Mouse (Mus musculus) kidney, postnatal 0 days (tissue): Measurements from ENCODE around the gene Agbl4. TPM values are rescaled to one million over a fixed set of nuclear protein-coding genes. Genes with fewer than 3 reads are reported as not detected.

Experiments used
- ATAC-seq: fragments of 200-750 bp; cut with Nextera tagmentation; replicated peaks from 2 replicates; pipeline ENCODE4 v1.8.0; 2017; ENCODE audit warnings: low read depth, moderate number of reproducible peaks, moderate TSS enrichment, moderate library complexity; ENCODE audit not compliant: low FRiP score
- DNase-seq: peaks from one replicate; pipeline ENCODE4 v3.0.0-alpha.2; 2016; ENCODE audit warnings: low spot score
- H3K27ac ChIP-seq: fragments of 300-500 bp; sonication (generic); 2 replicates; pipeline ENCODE4 v1.5.1; 2014; ENCODE audit warnings: mild to moderate bottlenecking
- H3K27me3 ChIP-seq: fragments of 300-500 bp; sonication (generic); 2 replicates; pipeline ENCODE4 v1.6.1; 2014; ENCODE audit warnings: low read length, mixed read lengths; ENCODE audit not compliant: insufficient read depth
- H3K36me3 ChIP-seq: fragments of 300-500 bp; sonication (generic); 2 replicates; pipeline ENCODE4 v1.6.1; 2014; ENCODE audit warnings: low read length, mixed read lengths; ENCODE audit not compliant: insufficient read depth
- H3K4me1 ChIP-seq: fragments of 300-500 bp; sonication (generic); replicated peaks from 2 replicates; pipeline ENCODE4 v1.6.1; 2014; ENCODE audit warnings: antibody characterized with exemption, low read length, mixed read lengths; ENCODE audit not compliant: insufficient read depth
- H3K4me2 ChIP-seq: fragments of 300-500 bp; sonication (generic); 2 replicates; pipeline ENCODE4 v1.6.1; 2014; ENCODE audit warnings: mild to moderate bottlenecking, low read length, moderate library complexity, mixed read lengths
- H3K4me3 ChIP-seq: fragments of 300-500 bp; sonication (generic); replicated peaks from 2 replicates; pipeline ENCODE4 v1.5.1; 2014; ENCODE audit warnings: low read depth, low read length
- H3K9ac ChIP-seq: fragments of 300-500 bp; sonication (generic); 2 replicates; pipeline ENCODE4 v1.6.1; 2014; ENCODE audit warnings: low read depth, low read length
- H3K9me3 ChIP-seq: fragments of 300-500 bp; sonication (generic); replicated peaks from 2 replicates; pipeline ENCODE4 v1.6.1; 2016; ENCODE audit warnings: low read length, inconsistent platforms, mixed read lengths
- CTCF ChIP-seq: IDR thresholded peaks from 2 replicates; pipeline ENCODE4 v1.5.1; 2016; ENCODE audit warnings: antibody characterized with exemption, low read depth, mild to moderate bottlenecking, moderate library complexity
- WGBS: fragments of 180-500 bp; shearing (Covaris S2); extraction: QIAGEN DNeasy Blood & Tissue Kit; methylation state at CpG from one replicate; pipeline ENCODE4 v1.1.7; 2014; 5-methylcytosine and 5-hydroxymethylcytosine counted together
- polyA plus RNA-seq: library from polyadenylated mRNA; unstranded; fragments of >200 nt; fragmentation: Nextera tagmentation; extraction: Ambion mirVana; gene quantifications from 2 replicates; pipeline ENCODE4 v1.2.1, GENCODE M21; 2015

Gene Agbl4
- polyA plus RNA-seq, 1 experiment from 2014 or later: 0.28 TPM

DNA sequence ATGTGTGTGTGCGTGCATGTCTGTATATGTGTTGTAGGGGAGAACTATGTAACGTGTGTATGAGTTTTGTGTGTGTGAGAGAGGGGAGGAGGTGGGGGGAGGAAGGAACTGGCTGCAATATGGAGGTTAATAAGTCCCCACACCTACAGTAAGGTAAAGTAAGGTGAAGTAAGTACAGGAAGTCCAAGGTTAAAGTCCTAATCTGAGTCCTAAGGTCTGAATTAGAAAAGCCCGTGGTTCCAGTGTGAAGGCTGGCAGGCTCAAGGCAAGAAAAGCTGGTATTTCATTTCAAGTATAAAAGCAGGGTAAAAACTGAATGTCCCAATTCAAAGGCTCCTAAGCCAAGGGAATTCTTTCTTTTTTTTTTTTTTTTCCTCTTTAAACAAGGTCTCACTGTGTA, 980.6 kb downstream of the Agbl4 start:
- 0 out of 2 replicates have a peak, but pooled peaks have one; percentile 46 for ATAC-seq
- H3K27ac ChIP-seq: no peak overlapping the region

GRCm38 (mm10) chr4:111383101-111383500, 985.6 kb downstream of the Agbl4 start:
- Histone ChIP-seq H3K9me3 (no peaks in the 10 kb centered on the region), H3K36me3 (no peaks in the 10 kb centered on the region), H3K4me3 (no peak overlapping the region), H3K9ac (no peak overlapping the region), H3K4me1 (no peaks in the 10 kb centered on the region), H3K27me3 (no peaks in the 10 kb centered on the region), H3K4me2 (no peak overlapping the region), H3K27ac (no peak overlapping the region)
- WGBS: 34% methylated on average over 2 of the region's 2 CpGs
- peak; percentile 8 for DNase-seq
- ATAC-seq: 0 out of 2 replicates have a peak, but pooled peaks have one; percentile 52
- no peak for TF ChIP-seq CTCF

More for the DNA sequence above, 980.6 kb downstream of the Agbl4 start:
- Histone ChIP-seq H3K4me3 (no peak overlapping the region), H3K9me3 (no peaks in the 10 kb centered on the region), H3K27me3 (no peaks in the 10 kb centered on the region), H3K4me1 (no peaks in the 10 kb centered on the region), H3K4me2 (no peak overlapping the region), H3K9ac (no peak overlapping the region), H3K36me3 (no peaks in the 10 kb centered on the region)
- no peak for TF ChIP-seq CTCF
- no peak for DNase-seq
- 87% methylated on average over 3 of the region's 3 CpGs for WGBS

DNA sequence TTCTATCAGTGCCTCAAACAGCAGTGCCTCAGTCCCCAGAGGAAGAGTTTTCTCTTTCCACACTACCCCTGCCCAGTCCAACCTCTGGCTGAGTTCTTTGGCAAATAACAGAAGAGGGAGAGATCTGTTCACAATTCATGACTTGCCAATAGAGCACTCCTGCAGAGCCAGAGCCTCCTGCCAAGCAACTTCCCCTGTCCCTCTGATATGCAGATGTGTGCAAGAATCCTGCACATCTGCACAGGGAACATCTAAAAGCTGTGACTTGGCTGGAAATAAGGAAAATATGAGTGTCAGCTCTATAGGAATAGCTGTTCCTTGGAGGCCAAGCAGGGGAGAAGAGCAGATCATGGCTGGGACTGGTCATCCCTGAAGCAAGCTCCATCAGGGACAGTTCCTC, 993.3 kb downstream of the Agbl4 start:
- Histone ChIP-seq H3K9me3 (no peaks in the 10 kb centered on the region), H3K9ac (no peak overlapping the region), H3K4me1 (no peaks in the 10 kb centered on the region), H3K4me2 (no peak overlapping the region), H3K27ac (no peak overlapping the region), H3K36me3 (no peaks in the 10 kb centered on the region), H3K27me3 (no peaks in the 10 kb centered on the region), H3K4me3 (no peak overlapping the region)
- ATAC-seq: no peak
- DNase-seq: no peak
- no peak for TF ChIP-seq CTCF

DNA sequence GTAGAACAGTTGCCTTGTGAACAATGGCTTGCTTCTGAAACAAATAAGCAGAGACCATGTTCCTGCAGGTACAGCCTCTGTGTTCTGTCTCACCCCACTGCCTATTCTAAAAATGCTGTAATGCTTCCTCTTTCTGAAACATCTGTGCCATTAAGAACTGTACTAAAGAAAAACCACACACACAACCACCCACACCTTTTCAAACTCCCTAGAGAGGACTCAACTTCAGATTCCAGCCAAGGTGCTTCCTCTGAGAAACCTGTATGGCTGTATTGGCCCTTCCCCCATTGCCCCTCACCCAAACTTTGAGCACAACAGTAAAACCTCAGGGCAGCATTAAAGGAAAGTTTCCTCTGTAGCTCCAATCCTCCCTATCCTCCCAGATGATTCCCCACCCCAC, 1002.3 kb downstream of the Agbl4 start:
- ATAC-seq (no peak), DNase-seq (no peak)
- no peaks in the 10 kb centered on the region for H3K9me3 ChIP-seq
- no peaks in the 10 kb centered on the region for H3K4me1 ChIP-seq
- H3K4me2 ChIP-seq: no peak overlapping the region
- H3K27me3 ChIP-seq: no peaks in the 10 kb centered on the region
- H3K9ac ChIP-seq: no peak overlapping the region
- TF ChIP-seq CTCF: no peak
- no peak overlapping the region for H3K4me3 ChIP-seq
- H3K36me3 ChIP-seq: no peaks in the 10 kb centered on the region
- no peak overlapping the region for H3K27ac ChIP-seq

DNA sequence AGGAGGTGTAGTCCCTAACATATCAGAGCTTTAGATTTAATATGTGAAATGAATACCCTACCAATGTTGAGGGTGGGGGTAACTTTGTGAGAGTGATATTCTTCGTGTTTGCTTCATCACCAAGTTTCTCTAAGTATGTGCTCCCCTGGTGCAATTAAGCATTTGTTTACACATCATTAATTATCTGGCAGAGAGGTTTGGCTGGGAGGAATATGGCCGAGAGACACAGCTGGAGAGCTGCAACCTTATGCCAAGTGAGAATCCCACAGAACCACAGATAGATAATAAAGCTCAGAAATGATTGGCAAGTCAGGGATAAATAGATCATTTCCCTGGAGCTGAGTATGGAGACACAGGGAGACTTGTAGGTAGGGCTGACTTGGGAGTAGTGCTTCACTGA, 1003.2 kb downstream of the Agbl4 start:
- Histone ChIP-seq H3K9ac (no peak overlapping the region), H3K27me3 (no peaks in the 10 kb centered on the region), H3K36me3 (no peaks in the 10 kb centered on the region), H3K4me3 (no peak overlapping the region), H3K4me2 (no peak overlapping the region), H3K9me3 (no peaks in the 10 kb centered on the region), H3K27ac (no peak overlapping the region), H3K4me1 (no peaks in the 10 kb centered on the region)
- no peak for ATAC-seq
- TF ChIP-seq CTCF: no peak
- 10% methylated on average over 2 of the region's 2 CpGs for WGBS
- DNase-seq: no peak

DNA sequence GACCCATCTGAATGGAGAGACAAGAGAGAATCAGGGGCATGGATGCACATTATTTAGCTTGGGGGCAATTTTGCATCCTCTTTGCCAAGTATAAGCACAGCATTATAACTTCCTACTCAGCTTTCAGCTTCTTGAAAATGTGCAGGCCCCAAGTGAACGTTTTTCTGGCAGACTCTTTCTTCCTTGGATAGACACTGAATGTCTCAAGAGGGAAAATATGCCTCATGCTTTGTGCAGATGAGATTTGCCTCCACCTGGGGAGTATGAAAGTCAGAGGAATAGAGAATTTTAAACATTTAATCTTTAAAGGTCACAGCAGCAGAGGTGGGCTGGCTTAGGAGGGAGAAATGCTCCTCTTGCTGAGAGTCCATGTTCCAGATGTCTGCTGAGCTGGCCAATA, 1005.8 kb downstream of the Agbl4 start:
- ATAC-seq: no peak
- Histone ChIP-seq H3K9me3 (no peaks in the 10 kb centered on the region), H3K4me3 (no peak overlapping the region), H3K36me3 (no peaks in the 10 kb centered on the region), H3K4me1 (no peaks in the 10 kb centered on the region), H3K27ac (no peak overlapping the region), H3K9ac (no peak overlapping the region), H3K27me3 (no peaks in the 10 kb centered on the region), H3K4me2 (no peak overlapping the region)
- WGBS: 51% methylated on average over 1 of the region's 1 CpGs
- DNase-seq: no peak
- TF ChIP-seq CTCF: no peak

- Histone ChIP-seq H3K27ac (no peak overlapping the region), H3K9ac (no peak overlapping the region), H3K4me1 (peaks cover 7% of the 10 kb centered on the region), H3K27me3 (no peaks in the 10 kb centered on the region), H3K36me3 (no peaks in the 10 kb centered on the region), H3K4me3 (no peak overlapping the region), H3K4me2 (no peak overlapping the region), H3K9me3 (no peaks in the 10 kb centered on the region)
- no peak for TF ChIP-seq CTCF
- ATAC-seq: no peak
- WGBS: 66% methylated on average over 4 of the region's 4 CpGs
- DNase-seq: no peak
These were observed 1013.3 kb downstream of the Agbl4 start for GRCm38 (mm10) chr4:111410731-111411130.
